14 mouse cellular contexts compared by ENCODE assay signal in genomic region chr16:91866258-91866634, GRCm38 (mm10).
DNase-seq lines count a peak whose midpoint lies in the region; ATAC-seq and TF ChIP-seq lines count a peak whose summit lies in the region.
"Had no signal": no experiment of that assay in that cellular context is flagged by ENCODE, and none has a peak within 500 bp of the region (broad histone marks: within the 10 kb centered on the region; RNA-seq: fewer than 3 reads in every experiment).

No protein-coding gene starts in this region.

- H3K9me3 ChIP-seq in heart, postnatal 0 days (replicated peaks; ENCODE audit: control insufficient read depth, low read length): no peaks in the 10 kb centered on the region
- H3K9me3 ChIP-seq: embryonic facial prominence, embryonic 10.5 days; forebrain, embryonic 12.5 days; intestine, embryonic 15.5 days had no signal

- peak; percentile 59 for ATAC-seq in heart, postnatal 0 days (ENCODE audit: insufficient read depth, low read depth)
- ATAC-seq: intestine, embryonic 15.5 days; Patski had no signal

- no peak for TF ChIP-seq CTCF in heart, postnatal 0 days (IDR thresholded peaks at IDR 0.05; ENCODE audit: low read depth)
- TF ChIP-seq CTCF in kidney, adult 2 months (conservative IDR thresholded peaks at IDR 0.05; ENCODE audit: insufficient read depth, insufficient read length, low read depth, low read length): no peak

- H3K4me2 ChIP-seq in heart, postnatal 0 days (ENCODE audit: low read depth, low read length): no peak overlapping the region
- H3K4me2 ChIP-seq: forebrain, embryonic 12.5 days; intestine, embryonic 15.5 days had no signal

- 44% methylated on average over 5 of the region's 5 CpGs for WGBS in heart, postnatal 0 days
- WGBS in kidney, adult 2 months: 90% methylated on average over 5 of the region's 5 CpGs

- no peak overlapping the region for H3K9ac ChIP-seq in heart, postnatal 0 days (replicated peaks; ENCODE audit: low read depth, low read length)
- H3K9ac ChIP-seq: forebrain, embryonic 12.5 days; intestine, embryonic 15.5 days had no signal

- peak overlapping the region; percentile 76 for H3K27ac ChIP-seq in heart, postnatal 0 days (ENCODE audit: low read depth)
- H3K27ac ChIP-seq in kidney, adult 2 months (ENCODE audit: insufficient read depth, low read depth, low read length): no peak overlapping the region
- H3K27ac ChIP-seq: forebrain, embryonic 12.5 days; intestine, embryonic 15.5 days; stomach, postnatal 0 days had no signal

- H3K27me3 ChIP-seq in heart, postnatal 0 days (ENCODE audit: control insufficient read depth, insufficient read depth, low read length): no peaks in the 10 kb centered on the region
- no peaks in the 10 kb centered on the region for H3K27me3 ChIP-seq in kidney, adult 2 months (replicated peaks; ENCODE audit: control insufficient read depth, insufficient read depth, low read length)
- H3K27me3 ChIP-seq: forebrain, embryonic 12.5 days; intestine, embryonic 15.5 days; Patski had no signal

- no peak for TF ChIP-seq EP300 in heart, postnatal 0 days (IDR thresholded peaks at IDR 0.05; ENCODE audit: low read depth)

- H3K36me3 ChIP-seq in heart, postnatal 0 days (replicated peaks; ENCODE audit: control insufficient read depth, insufficient read depth, low read length): peaks cover 39% of the 10 kb centered on the region; the same call in 1 of the 2 replicates
- no peaks in the 10 kb centered on the region for H3K36me3 ChIP-seq in kidney, adult 2 months (ENCODE audit: control insufficient read depth, insufficient read depth, low read length)
- H3K36me3 ChIP-seq: intestine, embryonic 15.5 days had no signal

- no peak for TF ChIP-seq POLR2A in kidney, adult 2 months (IDR thresholded peaks at IDR 0.05; ENCODE audit: low read depth, low read length)

- H3K4me1 ChIP-seq in heart, postnatal 0 days (ENCODE audit: control insufficient read depth, insufficient read depth): peaks cover 29% of the 10 kb centered on the region
- peaks cover 4% of the 10 kb centered on the region for H3K4me1 ChIP-seq in kidney, adult 2 months (ENCODE audit: control insufficient read depth, insufficient read depth, low read length)
- H3K4me1 ChIP-seq: forebrain, embryonic 12.5 days had no signal

- peak; percentile 55 to 79 for DNase-seq in heart, adult 18-20 months
- no peak for DNase-seq in heart, adult 8-10 months (ENCODE audit: low spot score)
- DNase-seq in urinary bladder, postnatal 14 days (ENCODE audit: low spot score): peak; percentile 21
- DNase-seq in urinary bladder, postnatal 10 days (ENCODE audit: low spot score): no peak
- DNase-seq in heart, postnatal 0 days (ENCODE audit: low spot score): peak; percentile 50
- no peak for DNase-seq in kidney, adult 11 months
- DNase-seq in kidney, adult 2 months: no peak
- DNase-seq: adrenal gland, postnatal 25 days; cerebellum, adult 18-20 months had no signal

- H3K4me3 ChIP-seq in heart, postnatal 0 days (ENCODE audit: low read depth, low read length): no peak overlapping the region
- no peak overlapping the region for H3K4me3 ChIP-seq in kidney, adult 2 months (ENCODE audit: insufficient read depth, low read depth, low read length)
- H3K4me3 ChIP-seq: embryonic facial prominence, embryonic 10.5 days; forebrain, embryonic 12.5 days; intestine, embryonic 15.5 days had no signal

Comparison
In these comparisons a context has a peak if more than half of its experiments do, and no peak if none do; other contexts are left out.
1. DNase-seq: peak in heart, adult 18-20 months (2 of 2), urinary bladder, postnatal 14 days (single experiment) and heart, postnatal 0 days (single experiment); none in heart, adult 8-10 months (single experiment), urinary bladder, postnatal 10 days (single experiment), kidney, adult 11 months (single experiment) and kidney, adult 2 months (single experiment).